Mouse (Mus musculus) myocyte (in vitro differentiated cells): ENCODE results near the gene Prkcb. TPM values are rescaled to one million over a fixed set of nuclear protein-coding genes. Genes with fewer than 3 reads are reported as not detected.

Experiments
- H3K27me3 ChIP-seq: one replicate; pipeline ENCODE4 v1.6.1; 2011; ENCODE audit not compliant: control insufficient read depth, insufficient read depth, insufficient read length
- H3K36me3 ChIP-seq: one replicate; pipeline ENCODE4 v1.6.1; 2011; ENCODE audit not compliant: control insufficient read depth, insufficient read depth
- H3K4me2 ChIP-seq: one replicate; pipeline ENCODE4 v1.6.1; 2011; ENCODE audit warnings: low read depth, control low read depth
- H3K4me3 ChIP-seq: one replicate; pipeline ENCODE4 v1.5.1; 2011; ENCODE audit warnings: mild to moderate bottlenecking, control low read depth, moderate library complexity
- H3K79me2 ChIP-seq: one replicate; pipeline ENCODE4 v1.6.1; 2011; ENCODE audit not compliant: control insufficient read depth, insufficient read depth
- H3ac ChIP-seq: one replicate; pipeline ENCODE4 v1.6.1; 2011; ENCODE audit not compliant: control insufficient read depth, insufficient read length
- CEBPB ChIP-seq: IDR thresholded peaks from 2 replicates; pipeline ENCODE4 v1.6.1; 2011; ENCODE audit warnings: mild to moderate bottlenecking, moderate library complexity; ENCODE audit not compliant: poor library complexity, insufficient read depth, severe bottlenecking
- E2F4 ChIP-seq: IDR thresholded peaks from one replicate; pipeline ENCODE4 v1.6.1; 2011; ENCODE audit warnings: mild to moderate bottlenecking, control low read depth, moderate library complexity; ENCODE audit not compliant: insufficient read depth
- MAX ChIP-seq: IDR thresholded peaks from one replicate; pipeline ENCODE4 v1.6.1; 2011; ENCODE audit warnings: low read depth, mild to moderate bottlenecking, control low read depth
- MYOD1 ChIP-seq, 3 experiments: IDR thresholded peaks; one replicate each; pipeline ENCODE4 v1.6.1; 2011; ENCODE audit warnings: control low read depth in 2 of 3, low read depth in 2 of 3, mild to moderate bottlenecking in 2 of 3, moderate library complexity in 1 of 3; ENCODE audit not compliant: insufficient read length in 2 of 3, control insufficient read depth in 1 of 3
- MYOG ChIP-seq, 3 experiments: IDR thresholded peaks; one replicate each; pipeline ENCODE4 v1.6.1; 2011; ENCODE audit warnings: control low read depth in 2 of 3, low read depth in 2 of 3, mild to moderate bottlenecking in 2 of 3; ENCODE audit not compliant: insufficient read length in 2 of 3, control insufficient read depth in 1 of 3, insufficient read depth in 1 of 3
- POLR2A ChIP-seq: IDR thresholded peaks from one replicate; pipeline ENCODE4 v1.6.1; 2011; ENCODE audit warnings: low read depth, mild to moderate bottlenecking, control low read depth, moderate library complexity; ENCODE audit not compliant: insufficient read length
- POLR2AphosphoS2 ChIP-seq: IDR thresholded peaks from one replicate; pipeline ENCODE4 v1.6.1; 2011; ENCODE audit warnings: low read depth, control low read depth; ENCODE audit not compliant: insufficient read length
- REST ChIP-seq: IDR thresholded peaks from one replicate; pipeline ENCODE4 v1.6.1; 2011; ENCODE audit warnings: mild to moderate bottlenecking, control low read depth, moderate library complexity; ENCODE audit not compliant: insufficient read depth, insufficient read length
- SRF ChIP-seq: IDR thresholded peaks from one replicate; pipeline ENCODE4 v1.6.1; 2011; ENCODE audit warnings: low read depth; ENCODE audit not compliant: control insufficient read depth, insufficient read length
- TCF12 ChIP-seq: IDR thresholded peaks from one replicate; pipeline ENCODE4 v1.6.1; 2011; ENCODE audit warnings: mild to moderate bottlenecking, control low read depth; ENCODE audit not compliant: poor library complexity, insufficient read depth, severe bottlenecking
- TCF3 ChIP-seq: IDR thresholded peaks from one replicate; pipeline ENCODE4 v1.6.1; 2011; ENCODE audit warnings: low read depth, control low read depth; ENCODE audit not compliant: insufficient read length
- USF1 ChIP-seq: IDR thresholded peaks from one replicate; pipeline ENCODE4 v1.6.1; 2011; ENCODE audit warnings: low read depth, mild to moderate bottlenecking, control low read depth, moderate library complexity
- polyA plus RNA-seq: library from polyadenylated mRNA; unstranded; fragments of >200 nt; fragmentation: generic; extraction: Trizol; gene quantifications from one replicate; pipeline ENCODE4 v1.2.1, GENCODE M21; 2012; ENCODE audit warnings: missing spikeins

Prkcb gene
- polyA plus RNA-seq, 1 experiment, result 2.2 TPM

DNA sequence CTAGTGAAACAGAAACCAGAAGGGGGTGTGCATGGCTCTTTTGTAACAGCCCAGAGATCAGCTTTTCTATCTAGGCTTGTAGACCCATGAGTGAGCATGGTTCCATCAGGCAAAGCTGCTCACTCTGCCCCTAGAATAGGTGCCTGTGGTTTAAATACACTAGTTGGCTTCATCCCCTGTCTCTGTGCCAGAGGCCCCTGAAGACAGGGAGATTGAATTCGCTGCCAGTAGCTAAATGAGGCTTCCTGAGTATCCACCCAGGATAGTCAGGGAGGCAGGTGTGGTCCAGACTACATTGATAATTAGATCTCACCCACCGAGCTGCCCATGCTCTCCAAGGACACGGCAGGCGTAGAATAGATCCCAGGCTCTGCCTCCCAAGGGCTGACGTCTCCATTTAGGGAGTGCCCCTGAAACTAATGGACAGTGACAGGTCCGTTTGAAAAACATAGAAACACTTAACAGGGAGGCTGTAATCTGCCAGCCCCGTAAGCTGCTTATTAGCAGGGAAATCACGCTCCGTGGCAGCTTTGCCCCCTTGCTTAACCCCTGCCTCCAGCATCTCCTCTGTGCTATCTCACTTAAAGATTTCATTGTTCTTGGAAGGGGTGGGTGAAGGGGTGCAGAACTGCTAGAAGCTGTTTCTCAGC is 333.7 kb downstream of the Prkcb start:
- Histone ChIP-seq H3K4me3 (no peak overlapping the region), H3K79me2 (no peaks in the 10 kb centered on the region), H3ac (no peak overlapping the region), H3K36me3 (no peaks in the 10 kb centered on the region), H3K27me3 (no peaks in the 10 kb centered on the region), H3K4me2 (no peak overlapping the region)
- TF ChIP-seq MYOG (IDR thresholded peaks at IDR 0.05; ENCODE audit: control insufficient read depth in 1 of 3, insufficient read depth in 1 of 3, insufficient read length in 2 of 3, low read depth in 2 of 3) (no peak), USF1 (no peak), POLR2AphosphoS2 (no peak), MAX (no peak), TCF12 (no peak), MYOD1 (IDR thresholded peaks at IDR 0.05; ENCODE audit: control insufficient read depth in 1 of 3, insufficient read length in 2 of 3, low read depth in 2 of 3) (no peak), POLR2A (no peak), TCF3 (no peak), CEBPB (no peak), SRF (no peak)

DNA sequence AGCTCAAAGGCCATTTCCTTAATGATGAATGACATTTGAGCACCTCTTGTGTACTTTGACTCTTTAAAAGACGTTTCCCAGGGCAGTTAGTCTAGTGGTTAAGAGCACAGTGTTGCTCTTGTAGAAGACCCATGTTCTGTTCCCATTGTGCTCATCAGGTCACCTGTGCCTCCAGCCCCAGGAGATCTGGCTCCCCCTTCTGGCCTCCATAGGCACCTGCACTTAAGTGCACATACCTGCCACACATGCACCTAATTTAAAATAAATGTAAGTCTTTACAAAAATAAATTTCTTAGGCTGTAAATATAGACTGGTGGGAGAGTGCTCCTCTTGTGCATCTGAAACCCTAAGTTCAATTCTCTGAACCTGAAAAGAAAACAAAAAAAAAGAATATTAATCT is 335.2 kb downstream of the Prkcb start:
- H3ac ChIP-seq, result no peak overlapping the region
- H3K36me3 ChIP-seq, result no peaks in the 10 kb centered on the region
- no peaks in the 10 kb centered on the region for H3K27me3 ChIP-seq
- no peak overlapping the region for H3K4me2 ChIP-seq
- H3K4me3 ChIP-seq, result no peak overlapping the region
- TF ChIP-seq SRF, result no peak
- TF ChIP-seq E2F4, result no peak
- no peak for TF ChIP-seq USF1
- no peak for TF ChIP-seq POLR2AphosphoS2
- TF ChIP-seq CEBPB, result no peak
- no peak for TF ChIP-seq REST
- TF ChIP-seq MYOG (IDR thresholded peaks at IDR 0.05; ENCODE audit: control insufficient read depth in 1 of 3, insufficient read depth in 1 of 3, insufficient read length in 2 of 3, low read depth in 2 of 3), result no peak
- TF ChIP-seq MYOD1 (IDR thresholded peaks at IDR 0.05; ENCODE audit: control insufficient read depth in 1 of 3, insufficient read length in 2 of 3, low read depth in 2 of 3), result no peak
- TF ChIP-seq TCF12, result no peak
- TF ChIP-seq MAX, result no peak
- no peak for TF ChIP-seq POLR2A
- H3K79me2 ChIP-seq, result no peaks in the 10 kb centered on the region

- Histone ChIP-seq H3K79me2 (no peaks in the 10 kb centered on the region), H3K4me3 (no peak overlapping the region), H3K27me3 (no peaks in the 10 kb centered on the region), H3ac (no peak overlapping the region), H3K4me2 (no peak overlapping the region), H3K36me3 (no peaks in the 10 kb centered on the region)
- TF ChIP-seq MYOD1 (IDR thresholded peaks at IDR 0.05; ENCODE audit: control insufficient read depth in 1 of 3, insufficient read length in 2 of 3, low read depth in 2 of 3) (no peak), MYOG (IDR thresholded peaks at IDR 0.05; ENCODE audit: control insufficient read depth in 1 of 3, insufficient read depth in 1 of 3, insufficient read length in 2 of 3, low read depth in 2 of 3) (no peak), MAX (no peak), SRF (no peak), E2F4 (no peak), POLR2A (no peak), TCF3 (no peak), CEBPB (no peak), USF1 (no peak), REST (no peak), TCF12 (no peak), POLR2AphosphoS2 (no peak)
Measured at GRCm38 (mm10) chr7:122628050-122628449, 339.5 kb downstream of the Prkcb start.

- no peaks in the 10 kb centered on the region for H3K27me3 ChIP-seq
- no peak overlapping the region for H3ac ChIP-seq
- TF ChIP-seq MAX (no peak), SRF (no peak), POLR2A (no peak), REST (no peak), MYOG (IDR thresholded peaks at IDR 0.05; ENCODE audit: control insufficient read depth in 1 of 3, insufficient read depth in 1 of 3, insufficient read length in 2 of 3, low read depth in 2 of 3) (no peak)
- no peaks in the 10 kb centered on the region for H3K79me2 ChIP-seq
- H3K4me2 ChIP-seq, result no peak overlapping the region
- H3K4me3 ChIP-seq, result no peak overlapping the region
- no peaks in the 10 kb centered on the region for H3K36me3 ChIP-seq
Measured at GRCm38 (mm10) chr7:122630386-122630785, 341.8 kb downstream of the Prkcb start.

DNA sequence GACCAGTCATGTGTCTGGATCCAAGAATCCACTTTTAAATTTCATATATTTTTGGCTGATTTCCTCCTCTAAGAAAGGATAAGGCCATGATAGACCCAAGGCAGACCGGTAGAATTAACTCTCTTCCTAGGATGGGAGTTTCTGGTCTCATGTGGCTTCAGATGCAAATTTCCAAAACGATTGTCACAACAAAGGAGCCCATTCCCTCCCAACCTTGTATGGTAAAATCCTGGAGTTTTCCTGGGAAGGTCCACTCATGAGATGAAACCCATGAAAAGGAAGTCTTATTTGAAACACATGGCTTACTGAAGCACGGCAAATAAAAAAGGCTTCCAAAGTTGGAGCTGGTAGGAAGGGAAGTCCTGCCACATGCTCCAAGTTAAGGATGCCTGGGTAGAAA is 342.6 kb downstream of the Prkcb start:
- Histone ChIP-seq H3K36me3 (no peaks in the 10 kb centered on the region), H3K4me3 (no peak overlapping the region), H3K79me2 (no peaks in the 10 kb centered on the region), H3K4me2 (no peak overlapping the region), H3ac (no peak overlapping the region), H3K27me3 (no peaks in the 10 kb centered on the region)
- TF ChIP-seq SRF (no peak), TCF12 (no peak), USF1 (no peak), E2F4 (no peak), POLR2AphosphoS2 (no peak), MYOG (IDR thresholded peaks at IDR 0.05; ENCODE audit: control insufficient read depth in 1 of 3, insufficient read depth in 1 of 3, insufficient read length in 2 of 3, low read depth in 2 of 3) (no peak), POLR2A (no peak), REST (no peak), MYOD1 (IDR thresholded peaks at IDR 0.05; ENCODE audit: control insufficient read depth in 1 of 3, insufficient read length in 2 of 3, low read depth in 2 of 3) (no peak), TCF3 (no peak), CEBPB (no peak), MAX (no peak)
